Mouse (Mus musculus): ENCODE data around the gene Lamc1. TPM values are rescaled to one million over a fixed set of nuclear protein-coding genes. Genes with fewer than 3 reads are reported as not detected.

The Lamc1 gene
- polyA plus RNA-seq, 1 experiment: 13.0 TPM

DNA sequence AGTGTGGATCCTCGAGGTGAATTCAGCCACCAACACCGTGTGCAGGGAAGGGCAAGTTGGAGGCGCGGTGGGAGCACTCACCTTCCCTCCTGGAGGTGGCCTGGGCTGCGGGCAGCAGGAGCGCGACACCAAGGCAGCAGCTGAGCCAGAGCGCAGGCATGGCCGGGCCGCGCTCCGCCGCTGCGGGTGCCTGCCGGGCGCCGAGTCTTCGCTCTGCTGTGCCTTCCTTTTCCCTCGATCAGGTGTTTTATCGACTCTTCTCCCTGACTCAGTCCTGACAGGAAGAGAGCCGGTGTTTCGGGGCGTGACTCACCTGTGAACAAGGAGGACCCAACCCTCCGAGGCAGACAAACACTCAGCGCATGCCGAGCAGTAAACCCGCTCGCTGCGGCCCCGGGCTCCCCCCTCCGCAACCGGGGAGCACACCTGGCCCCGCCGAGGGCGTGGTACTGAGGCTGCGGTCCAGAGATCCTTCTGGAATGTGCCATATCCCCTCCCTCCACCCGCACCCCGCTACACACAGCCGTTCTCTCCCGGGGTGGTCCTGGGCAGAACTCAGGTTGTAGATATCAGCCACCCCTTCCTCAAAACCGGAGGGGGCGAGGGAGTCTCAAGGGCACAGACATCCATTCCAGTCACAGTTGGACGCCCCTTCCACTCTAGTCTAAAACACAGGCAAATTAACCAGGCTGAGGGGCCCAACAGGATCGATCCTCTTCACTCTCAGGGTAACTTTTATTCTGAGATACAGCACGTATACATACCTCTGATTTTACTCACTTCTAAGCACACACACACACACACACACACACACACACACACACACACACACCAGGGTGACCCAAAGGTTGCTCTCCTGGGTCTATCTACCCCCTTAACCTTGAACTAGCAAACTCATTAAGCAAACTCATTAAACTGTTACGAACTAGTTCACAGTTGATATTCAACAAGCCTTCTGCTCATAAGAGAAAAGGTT is 146.5 kb downstream of the Lamc1 start, which contains the start of gene Lamc2:
Lamc2 (minus strand) TSS at position 620 of the 976 bp plus-strand sequence.
- Histone ChIP-seq H3K27me3 (ENCODE audit: control insufficient read depth, insufficient read depth, low read length) (peaks cover 8% of the 10 kb centered on the region), H3K27ac (ENCODE audit: insufficient read depth, low read length) (no peak within 1 kb of the TSS), H3K4me3 (ENCODE audit: extremely low read depth, insufficient read depth, insufficient read length) (peak within 1 kb of the TSS; percentile 22; the same call in 1 of the 2 replicates), H3K4me1 (ENCODE audit: control insufficient read depth, insufficient read depth, insufficient read length) (peaks cover 6% of the 10 kb centered on the region), H3K36me3 (ENCODE audit: control insufficient read depth, insufficient read depth, low read length) (no peaks in the 10 kb centered on the region)
- 8% methylated on average over 45 of the region's 46 CpGs for WGBS
- no peak for TF ChIP-seq POLR2A (IDR thresholded peaks at IDR 0.05; ENCODE audit: low read depth, low read length)
- TF ChIP-seq CTCF (IDR thresholded peaks at IDR 0.05; ENCODE audit: extremely low read depth, insufficient read depth, insufficient read length, insufficient replicate concordance): no peak
- DNase-seq (ENCODE audit: low read depth in 1 of 2, low spot score in 2 of 2): no peak

DNA sequence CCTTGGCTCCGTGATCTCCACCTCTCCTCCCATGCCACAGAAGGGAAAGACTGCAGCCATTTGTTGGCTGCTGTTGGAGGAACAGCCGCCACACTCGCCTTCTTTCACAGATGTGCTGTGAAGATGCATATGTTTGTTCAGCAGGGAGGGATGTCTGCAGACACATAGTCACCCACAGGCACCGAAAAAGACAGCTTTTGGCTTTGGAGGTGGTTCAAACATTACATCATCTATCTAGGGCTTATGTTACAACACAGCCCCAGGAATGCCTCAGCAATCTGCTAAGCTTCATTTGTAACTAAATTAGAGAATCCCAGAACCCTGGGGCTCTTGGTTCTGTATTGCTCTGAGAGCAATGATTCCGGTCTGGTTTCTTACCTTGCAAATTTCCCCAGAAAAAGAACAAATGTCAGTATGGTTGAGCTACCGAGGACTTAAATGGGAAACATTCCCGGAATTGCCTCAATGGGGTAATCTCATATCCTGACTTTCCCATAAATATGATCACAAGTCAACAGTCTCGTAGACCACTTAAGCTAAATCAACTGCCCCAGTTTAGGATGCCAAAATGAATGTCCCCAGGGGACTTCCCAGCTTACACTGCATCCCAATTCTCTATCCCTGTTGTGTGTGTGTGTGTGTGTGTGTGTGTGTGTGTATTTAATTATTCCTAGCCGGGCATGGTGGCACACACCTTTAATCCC is 151.8 kb downstream of the Lamc1 start:
- no peak for TF ChIP-seq CTCF (IDR thresholded peaks at IDR 0.05; ENCODE audit: extremely low read depth, insufficient read depth, insufficient read length, insufficient replicate concordance)
- TF ChIP-seq POLR2A (IDR thresholded peaks at IDR 0.05; ENCODE audit: low read depth, low read length): no peak
- no peak overlapping the region for H3K27ac ChIP-seq (ENCODE audit: insufficient read depth, low read length)

DNA sequence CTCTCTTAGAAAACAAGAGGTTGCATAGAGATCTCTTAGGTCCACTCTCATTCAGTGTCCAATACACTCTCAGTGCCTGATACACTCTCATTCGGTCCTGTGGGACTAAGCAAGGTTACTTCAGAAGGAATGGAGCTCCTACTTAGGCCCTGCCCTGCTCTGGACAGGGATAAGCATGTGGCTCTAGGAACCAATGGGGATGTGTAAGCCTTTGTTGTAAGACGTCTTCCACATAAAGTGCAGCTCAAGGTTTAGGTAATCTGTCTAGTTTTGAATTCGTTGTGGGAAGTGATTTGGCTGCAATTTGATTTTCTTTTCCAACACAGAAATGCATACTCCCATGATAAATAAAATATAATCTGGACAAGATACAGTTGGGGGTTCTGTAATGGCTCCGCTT is 152.4 kb downstream of the Lamc1 start:
- Histone ChIP-seq H3K27ac (ENCODE audit: insufficient read depth, low read length) (no peak overlapping the region), H3K4me1 (ENCODE audit: control insufficient read depth, insufficient read depth, insufficient read length) (no peaks in the 10 kb centered on the region), H3K27me3 (ENCODE audit: control insufficient read depth, insufficient read depth, low read length) (no peaks in the 10 kb centered on the region), H3K36me3 (ENCODE audit: control insufficient read depth, insufficient read depth, low read length) (no peaks in the 10 kb centered on the region), H3K4me3 (ENCODE audit: extremely low read depth, insufficient read depth, insufficient read length) (no peak overlapping the region)
- no peak for DNase-seq (ENCODE audit: low read depth in 1 of 2, low spot score in 2 of 2)
- TF ChIP-seq POLR2A (IDR thresholded peaks at IDR 0.05; ENCODE audit: low read depth, low read length) (no peak), CTCF (IDR thresholded peaks at IDR 0.05; ENCODE audit: extremely low read depth, insufficient read depth, insufficient read length, insufficient replicate concordance) (no peak)
- WGBS: 88% methylated on average over 4 of the region's 4 CpGs

More for the DNA sequence above, 151.8 kb downstream of the Lamc1 start:
- DNase-seq (ENCODE audit: low read depth in 1 of 2, low spot score in 2 of 2): no peak
- H3K4me3 ChIP-seq (ENCODE audit: extremely low read depth, insufficient read depth, insufficient read length): no peak overlapping the region
- WGBS: 76% methylated on average over 9 of the region's 9 CpGs
- H3K4me1 ChIP-seq (ENCODE audit: control insufficient read depth, insufficient read depth, insufficient read length): peaks cover 1% of the 10 kb centered on the region; the same call in 1 of the 2 replicates
- no peaks in the 10 kb centered on the region for H3K36me3 ChIP-seq (ENCODE audit: control insufficient read depth, insufficient read depth, low read length)
- H3K27me3 ChIP-seq (ENCODE audit: control insufficient read depth, insufficient read depth, low read length): peaks cover under 1% of the 10 kb centered on the region

DNA sequence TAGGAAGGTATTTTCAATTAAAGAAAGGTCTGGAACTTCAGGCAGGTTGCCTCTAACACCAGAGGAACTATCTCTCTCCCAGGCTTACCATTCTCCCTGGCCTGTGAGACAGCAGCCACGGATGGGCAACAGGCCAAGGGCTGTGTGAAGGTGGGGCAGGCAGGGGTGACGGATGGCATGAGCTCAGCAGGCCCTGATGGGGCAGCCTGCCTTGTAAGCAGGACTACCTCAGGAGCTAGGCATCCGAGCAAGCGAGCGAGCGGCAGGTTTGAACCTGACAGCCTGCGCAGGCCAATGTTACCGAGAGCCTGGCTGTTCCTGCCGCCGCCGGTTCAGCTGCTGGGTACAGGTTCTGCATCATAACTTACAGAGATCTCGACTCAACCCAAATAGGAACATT is 157.8 kb downstream of the Lamc1 start:
- Histone ChIP-seq H3K4me3 (ENCODE audit: extremely low read depth, insufficient read depth, insufficient read length) (no peak overlapping the region), H3K27ac (ENCODE audit: insufficient read depth, low read length) (no peak overlapping the region), H3K4me1 (ENCODE audit: control insufficient read depth, insufficient read depth, insufficient read length) (no peaks in the 10 kb centered on the region), H3K27me3 (ENCODE audit: control insufficient read depth, insufficient read depth, low read length) (no peaks in the 10 kb centered on the region), H3K36me3 (ENCODE audit: control insufficient read depth, insufficient read depth, low read length) (no peaks in the 10 kb centered on the region)
- no peak for DNase-seq (ENCODE audit: low read depth in 1 of 2, low spot score in 2 of 2)
- WGBS: 78% methylated on average over 12 of the region's 12 CpGs
- no peak for TF ChIP-seq CTCF (IDR thresholded peaks at IDR 0.05; ENCODE audit: extremely low read depth, insufficient read depth, insufficient read length, insufficient replicate concordance)

DNA sequence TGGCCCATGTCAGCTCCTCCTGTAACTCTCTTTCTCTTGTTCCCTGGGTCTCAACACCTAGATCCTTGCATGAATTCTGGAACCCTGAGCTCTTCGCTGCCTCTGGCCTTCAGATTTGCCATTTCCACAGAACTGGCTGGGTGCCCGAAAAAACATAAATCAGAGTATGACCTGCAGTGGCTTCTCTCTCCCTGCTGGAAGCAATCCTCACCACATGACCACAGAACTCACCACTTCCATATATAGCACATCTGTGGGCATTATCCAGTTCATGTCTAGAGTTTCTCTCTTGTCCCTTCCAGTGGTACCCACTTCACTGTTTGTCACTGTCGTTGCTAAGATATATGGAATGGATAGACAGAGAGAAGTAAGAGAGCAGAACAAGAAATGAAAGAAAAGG is 159.3 kb downstream of the Lamc1 start:
- no peaks in the 10 kb centered on the region for H3K36me3 ChIP-seq (ENCODE audit: control insufficient read depth, insufficient read depth, low read length)
- H3K4me1 ChIP-seq (ENCODE audit: control insufficient read depth, insufficient read depth, insufficient read length): no peaks in the 10 kb centered on the region
- H3K27ac ChIP-seq (ENCODE audit: insufficient read depth, low read length): no peak overlapping the region
- H3K4me3 ChIP-seq (ENCODE audit: extremely low read depth, insufficient read depth, insufficient read length): no peak overlapping the region
- no peak for TF ChIP-seq CTCF (IDR thresholded peaks at IDR 0.05; ENCODE audit: extremely low read depth, insufficient read depth, insufficient read length, insufficient replicate concordance)
- no peak for TF ChIP-seq POLR2A (IDR thresholded peaks at IDR 0.05; ENCODE audit: low read depth, low read length)
- DNase-seq (ENCODE audit: low read depth in 1 of 2, low spot score in 2 of 2): no peak
- no peaks in the 10 kb centered on the region for H3K27me3 ChIP-seq (ENCODE audit: control insufficient read depth, insufficient read depth, low read length)
- 15% methylated on average over 3 of the region's 3 CpGs for WGBS

DNA sequence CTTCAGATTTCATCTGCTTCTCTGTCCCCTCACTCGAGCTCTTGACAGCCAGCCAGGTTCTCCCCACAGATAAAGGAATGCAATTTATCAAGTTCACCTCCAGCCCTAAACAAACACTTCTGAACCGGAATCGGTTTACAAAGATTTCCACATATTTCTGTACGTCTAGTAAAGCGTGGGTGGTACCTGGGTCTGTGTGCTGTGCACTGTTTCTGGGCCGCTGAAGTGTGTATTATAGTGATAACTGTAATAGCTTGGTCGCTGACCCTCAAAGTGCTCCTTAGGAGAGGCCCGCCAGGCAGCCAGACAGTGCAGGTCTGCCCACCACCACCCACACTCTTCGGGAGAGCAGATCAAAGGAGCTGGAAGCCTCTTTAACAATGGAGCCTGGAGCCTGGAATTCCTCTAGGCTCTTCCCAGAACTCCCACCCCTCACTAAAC is 160.3 kb downstream of the Lamc1 start:
- Histone ChIP-seq H3K27me3 (ENCODE audit: control insufficient read depth, insufficient read depth, low read length) (no peaks in the 10 kb centered on the region), H3K4me1 (ENCODE audit: control insufficient read depth, insufficient read depth, insufficient read length) (no peaks in the 10 kb centered on the region), H3K36me3 (ENCODE audit: control insufficient read depth, insufficient read depth, low read length) (no peaks in the 10 kb centered on the region), H3K4me3 (ENCODE audit: extremely low read depth, insufficient read depth, insufficient read length) (no peak overlapping the region), H3K27ac (ENCODE audit: insufficient read depth, low read length) (no peak overlapping the region)
- WGBS: 55% methylated on average over 9 of the region's 9 CpGs
- TF ChIP-seq POLR2A (IDR thresholded peaks at IDR 0.05; ENCODE audit: low read depth, low read length) (no peak), CTCF (IDR thresholded peaks at IDR 0.05; ENCODE audit: extremely low read depth, insufficient read depth, insufficient read length, insufficient replicate concordance) (no peak)
- no peak for DNase-seq (ENCODE audit: low read depth in 1 of 2, low spot score in 2 of 2)

Data from spleen, adult 2 months (tissue).